Mouse (Mus musculus) hindbrain, embryonic 14.5 days (tissue): Measurements from ENCODE around the gene Wdr61. TPM values are rescaled to one million over a fixed set of nuclear protein-coding genes. Genes with fewer than 3 reads are reported as not detected.

Source experiments
- ATAC-seq: fragments of 200-750 bp; cut with Nextera tagmentation; 2 replicates; pipeline ENCODE4 v1.8.0; 2017; ENCODE audit warnings: moderate number of reproducible peaks, mild to moderate bottlenecking, moderate TSS enrichment, moderate library complexity; ENCODE audit not compliant: low FRiP score
- DNase-seq: peaks from one replicate; pipeline ENCODE4 v3.0.0-alpha.2; 2015; ENCODE audit warnings: low spot score
- H3K27ac ChIP-seq: fragments of 300-500 bp; sonication (generic); 2 replicates; pipeline ENCODE4 v1.5.1; 2014; ENCODE audit warnings: mild to moderate bottlenecking, moderate library complexity
- H3K27me3 ChIP-seq: fragments of 300-500 bp; sonication (generic); 2 replicates; pipeline ENCODE4 v1.6.1; 2014; ENCODE audit warnings: mild to moderate bottlenecking, low read length, mixed read lengths; ENCODE audit not compliant: control insufficient read depth, insufficient read depth
- H3K36me3 ChIP-seq: fragments of 300-500 bp; sonication (generic); replicated peaks from 2 replicates; pipeline ENCODE4 v1.6.1; 2014; ENCODE audit not compliant: control insufficient read depth, insufficient read depth
- H3K4me1 ChIP-seq: fragments of 300-500 bp; sonication (generic); replicated peaks from 2 replicates; pipeline ENCODE4 v1.6.1; 2014; ENCODE audit warnings: antibody characterized with exemption, low read length, mixed read lengths; ENCODE audit not compliant: control insufficient read depth, insufficient read depth
- H3K4me2 ChIP-seq: fragments of 300-500 bp; sonication (generic); replicated peaks from 2 replicates; pipeline ENCODE4 v1.6.1; 2014; ENCODE audit warnings: mild to moderate bottlenecking, moderate library complexity
- H3K4me3 ChIP-seq: fragments of 300-500 bp; sonication (generic); replicated peaks from 2 replicates; pipeline ENCODE4 v1.5.1; 2014; ENCODE audit warnings: mild to moderate bottlenecking, low read length
- H3K9ac ChIP-seq: fragments of 300-500 bp; sonication (generic); 2 replicates; pipeline ENCODE4 v1.6.1; 2014
- H3K9me3 ChIP-seq: fragments of 300-500 bp; sonication (generic); 2 replicates; pipeline ENCODE4 v1.6.1; 2016; ENCODE audit warnings: low read length; ENCODE audit not compliant: control insufficient read depth
- WGBS: fragments of 180-500 bp; shearing (Covaris S2); extraction: QIAGEN DNeasy Blood & Tissue Kit; methylation state at CpG from one replicate; pipeline ENCODE4 v1.1.7; 2014; 5-methylcytosine and 5-hydroxymethylcytosine counted together
- polyA plus RNA-seq: library from polyadenylated mRNA; unstranded; fragments of >200 nt; fragmentation: Nextera tagmentation; extraction: Ambion mirVana; gene quantifications from 2 replicates; pipeline ENCODE4 v1.2.1, GENCODE M21; 2014

Gene Wdr61
- polyA plus RNA-seq, 1 experiment from 2014 or later = 97.7 TPM

DNA sequence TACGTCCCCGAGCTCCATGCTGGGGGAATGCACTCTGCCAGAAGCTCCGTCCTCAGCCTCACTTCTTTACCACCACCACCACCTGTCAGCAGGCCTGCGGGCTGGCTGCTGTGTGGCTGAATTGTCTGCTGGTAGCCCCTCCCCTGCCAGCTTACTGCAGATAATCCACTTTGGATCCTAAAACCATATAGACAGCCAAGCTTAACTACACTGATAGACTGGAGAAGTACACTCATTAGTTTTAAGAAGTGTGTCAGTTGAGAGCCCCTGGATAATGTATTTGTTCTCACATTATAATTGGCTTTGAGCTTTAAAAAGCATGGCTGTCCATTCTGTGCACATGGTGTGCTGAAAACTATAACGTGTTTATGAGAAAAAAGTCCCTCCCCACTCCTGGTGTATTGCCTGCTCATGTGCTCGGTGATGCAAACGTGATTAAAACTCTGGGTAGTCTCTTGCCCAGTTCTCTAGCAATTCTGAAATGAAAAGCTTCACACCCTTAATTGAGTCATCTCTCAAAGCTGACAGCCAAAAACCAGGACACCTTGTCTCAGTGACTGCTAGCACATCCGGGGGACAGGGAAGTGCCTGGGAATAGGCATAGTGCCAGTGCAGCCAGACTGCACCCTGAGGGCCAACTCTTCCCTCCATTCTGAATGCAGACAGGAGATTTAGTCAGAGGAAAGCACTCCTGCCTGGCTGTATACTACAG, 26.9 kb downstream of the Wdr61 start:
- Histone ChIP-seq H3K4me1 (no peaks in the 10 kb centered on the region), H3K27me3 (no peaks in the 10 kb centered on the region), H3K4me2 (no peak overlapping the region), H3K27ac (no peak overlapping the region), H3K9ac (no peak overlapping the region), H3K9me3 (no peaks in the 10 kb centered on the region), H3K36me3 (peaks cover 23% of the 10 kb centered on the region), H3K4me3 (no peak overlapping the region)
- DNase-seq (no peak), ATAC-seq (no peak)
- 59% methylated on average over 8 of the region's 8 CpGs for WGBS

DNA sequence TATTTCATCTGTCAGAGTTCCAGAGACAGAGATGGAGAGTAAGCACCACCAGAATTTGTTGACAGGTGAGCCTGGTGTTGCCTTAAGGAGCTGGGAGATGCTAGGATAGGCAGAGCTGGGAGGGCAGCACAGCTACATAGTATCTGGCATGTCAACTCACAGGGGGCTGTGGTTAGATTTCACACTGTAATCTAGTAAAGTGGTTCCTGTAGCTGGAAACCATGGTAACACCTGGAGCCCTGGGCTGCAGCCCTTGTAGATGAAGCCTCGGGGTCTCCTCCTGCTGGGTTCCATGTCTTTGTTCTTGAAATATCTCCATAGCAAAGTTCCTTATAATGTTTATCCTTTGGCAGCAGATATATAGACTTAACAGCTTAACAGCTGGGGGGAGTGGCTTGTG, 28.8 kb downstream of the Wdr61 start:
- Histone ChIP-seq H3K4me1 (no peaks in the 10 kb centered on the region), H3K9me3 (no peaks in the 10 kb centered on the region), H3K4me3 (no peak overlapping the region), H3K9ac (no peak overlapping the region), H3K27me3 (peaks cover 10% of the 10 kb centered on the region), H3K4me2 (no peak overlapping the region), H3K36me3 (0 out of 2 replicates have a peak, but pooled peaks cover 4% of the 10 kb centered on the region), H3K27ac (no peak overlapping the region)
- 48% methylated on average over 1 of the region's 1 CpGs for WGBS
- no peak for ATAC-seq
- no peak for DNase-seq

DNA sequence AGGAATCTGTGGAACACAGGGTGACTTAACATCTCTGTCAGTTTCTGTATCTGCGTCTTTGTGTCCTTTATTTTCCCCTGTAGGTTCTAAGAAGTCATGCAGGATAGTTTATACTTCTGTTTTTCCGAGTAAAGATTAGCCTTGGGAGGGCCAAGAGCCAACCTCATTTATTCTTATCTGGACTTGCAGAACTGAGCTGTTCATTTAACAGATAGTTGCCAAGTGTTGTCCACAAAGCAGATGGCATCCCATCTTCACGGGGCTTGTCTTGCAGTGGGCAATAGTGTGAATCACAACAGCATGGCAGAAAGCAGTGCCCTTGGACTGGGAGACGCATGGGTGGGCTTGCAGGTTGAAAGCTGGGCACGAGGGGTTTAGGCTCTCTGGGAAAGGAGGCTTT, 30.0 kb downstream of the Wdr61 start:
- Histone ChIP-seq H3K4me2 (no peak overlapping the region), H3K4me3 (no peak overlapping the region), H3K27me3 (peaks cover 19% of the 10 kb centered on the region), H3K4me1 (peaks cover 5% of the 10 kb centered on the region; the same call in 1 of the 2 replicates), H3K9me3 (no peaks in the 10 kb centered on the region), H3K36me3 (no peaks in the 10 kb centered on the region), H3K9ac (no peak overlapping the region), H3K27ac (no peak overlapping the region)
- 81% methylated on average over 5 of the region's 5 CpGs for WGBS
- DNase-seq (no peak), ATAC-seq (no peak)

DNA sequence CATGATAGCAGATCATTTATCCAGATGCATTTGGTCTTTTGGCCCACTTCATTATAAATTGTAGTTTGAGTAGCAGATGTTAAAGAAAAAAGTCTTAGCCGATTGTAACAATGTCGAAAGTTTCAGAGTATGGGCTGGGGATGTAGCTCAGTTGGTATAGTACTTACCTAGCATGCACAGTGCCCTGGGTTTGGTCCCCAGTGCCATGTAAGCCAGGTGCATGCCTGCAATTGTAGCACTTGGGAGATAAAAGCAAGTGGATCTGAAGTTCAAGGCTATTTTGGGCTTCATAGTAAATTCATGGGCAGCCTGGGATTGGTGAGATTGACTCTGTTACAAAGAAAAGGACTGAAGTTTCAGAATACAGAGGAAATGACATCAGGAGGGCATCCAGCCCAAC, 31.7 kb downstream of the Wdr61 start:
- no peak for ATAC-seq
- H3K9ac ChIP-seq = no peak overlapping the region

DNA sequence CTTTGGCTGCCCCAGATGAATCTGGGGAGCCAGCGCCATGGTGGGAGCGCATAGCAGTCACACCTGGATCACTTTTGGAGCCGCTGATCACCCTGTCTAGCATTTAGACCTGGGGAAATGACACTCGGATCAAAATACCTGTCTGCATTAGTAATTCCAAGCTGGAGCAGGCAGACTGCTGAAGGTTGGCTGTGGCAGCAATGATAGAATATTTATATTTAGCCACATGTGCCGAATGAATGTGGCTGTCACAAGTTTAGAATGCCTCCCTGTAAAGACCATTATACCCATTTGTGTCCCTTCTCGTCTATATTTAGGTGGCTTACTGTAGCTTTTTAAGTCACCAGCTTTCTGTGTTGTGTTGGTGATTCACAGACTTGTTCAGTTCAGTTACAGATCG, 33.6 kb downstream of the Wdr61 start:
- Histone ChIP-seq H3K27me3 (peaks cover 40% of the 10 kb centered on the region), H3K4me3 (no peak overlapping the region), H3K4me2 (peak overlapping the region; percentile 80; the same call in 1 of the 2 replicates), H3K4me1 (peaks cover 5% of the 10 kb centered on the region; the same call in 1 of the 2 replicates), H3K36me3 (no peaks in the 10 kb centered on the region), H3K27ac (no peak overlapping the region), H3K9me3 (no peaks in the 10 kb centered on the region), H3K9ac (no peak overlapping the region)
- no peak for ATAC-seq
- DNase-seq = no peak
- 82% methylated on average over 7 of the region's 7 CpGs for WGBS

More for the DNA sequence above, 31.7 kb downstream of the Wdr61 start:
- H3K36me3 ChIP-seq = no peaks in the 10 kb centered on the region
- DNase-seq = no peak
- H3K4me2 ChIP-seq = no peak overlapping the region
- peaks cover 33% of the 10 kb centered on the region for H3K27me3 ChIP-seq
- no peak overlapping the region for H3K27ac ChIP-seq
- 50% methylated on average over 2 of the region's 2 CpGs for WGBS
- H3K9me3 ChIP-seq = no peaks in the 10 kb centered on the region
- peaks cover 5% of the 10 kb centered on the region; the same call in 1 of the 2 replicates for H3K4me1 ChIP-seq
- no peak overlapping the region for H3K4me3 ChIP-seq

DNA sequence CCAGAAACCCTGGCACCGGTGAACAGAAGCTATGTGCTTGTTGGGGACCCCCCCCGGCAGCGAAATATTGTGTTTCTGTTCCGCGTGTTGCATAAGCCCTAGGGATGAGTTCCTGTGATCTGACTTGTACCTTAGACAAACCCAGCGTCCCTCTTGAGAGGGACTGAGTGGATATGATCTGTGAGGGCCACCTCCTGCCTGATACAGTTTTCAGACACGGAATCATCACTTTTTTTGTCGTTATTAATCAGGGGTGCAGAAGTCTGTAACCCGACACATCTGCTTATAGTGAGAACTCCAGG, 34.2 kb downstream of the Wdr61 start:
- peaks cover 40% of the 10 kb centered on the region for H3K27me3 ChIP-seq

DNA sequence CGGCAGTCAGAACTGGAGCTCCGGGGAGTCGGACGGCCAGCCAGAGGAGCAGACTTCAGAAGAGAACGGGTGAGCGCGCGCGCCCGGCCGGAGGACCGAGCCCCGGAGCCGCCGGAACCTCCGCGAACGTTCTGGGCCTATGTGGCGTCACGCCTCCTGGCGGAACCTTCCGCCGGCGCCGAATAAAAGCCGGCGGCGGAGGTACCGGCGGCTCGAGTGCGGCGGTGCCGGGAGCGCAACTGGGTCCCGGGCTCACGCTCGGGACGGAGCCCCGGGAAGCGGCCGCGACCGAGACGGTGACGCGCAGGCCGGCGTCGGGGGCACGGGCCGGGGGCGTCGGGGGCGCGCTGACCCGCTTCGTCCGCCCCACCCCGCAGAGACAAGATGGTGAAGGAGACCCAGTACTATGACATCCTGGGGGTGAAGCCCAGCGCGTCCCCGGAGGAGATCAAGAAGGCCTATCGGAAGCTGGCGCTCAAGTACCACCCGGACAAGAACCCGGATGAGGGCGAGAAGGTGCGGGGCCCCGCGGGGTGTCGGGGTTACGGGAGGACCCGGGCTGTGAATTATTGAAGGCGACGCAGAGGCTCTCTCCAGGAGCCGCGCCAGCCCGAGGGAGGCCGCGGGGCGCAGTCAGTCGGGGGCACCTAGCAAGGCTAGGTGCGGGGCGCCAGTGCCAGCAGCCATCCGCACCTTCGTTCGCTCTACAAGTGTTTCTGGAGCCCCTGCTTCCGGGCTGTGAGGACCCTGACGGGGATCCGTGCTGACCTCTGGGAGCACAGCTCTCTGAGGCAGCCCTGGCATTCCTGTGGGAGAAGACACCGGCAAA, 34.8 kb downstream of the Wdr61 start:
- peak overlapping the region; percentile 83 for H3K9ac ChIP-seq
- ATAC-seq (peak; percentile 78), DNase-seq (peak; percentile 69)
- peaks cover 5% of the 10 kb centered on the region; the same call in 1 of the 2 replicates for H3K4me1 ChIP-seq
- H3K27ac ChIP-seq = no peak overlapping the region
- peak overlapping the region; percentile 75 for H3K4me3 ChIP-seq
- peaks cover 40% of the 10 kb centered on the region for H3K27me3 ChIP-seq
- H3K4me2 ChIP-seq = peak overlapping the region; percentile 80
- no peaks in the 10 kb centered on the region for H3K36me3 ChIP-seq
- no peaks in the 10 kb centered on the region for H3K9me3 ChIP-seq
- under 1% methylated on average over 90 of the region's 92 CpGs for WGBS

More for the DNA sequence above, 34.2 kb downstream of the Wdr61 start:
- DNase-seq = no peak
- Histone ChIP-seq H3K4me3 (peak overlapping the region; percentile 75), H3K4me2 (peak overlapping the region; percentile 80), H3K9ac (peak overlapping the region; percentile 83), H3K27ac (no peak overlapping the region), H3K9me3 (no peaks in the 10 kb centered on the region), H3K36me3 (no peaks in the 10 kb centered on the region), H3K4me1 (peaks cover 5% of the 10 kb centered on the region; the same call in 1 of the 2 replicates)
- no peak for ATAC-seq
- WGBS = 29% methylated on average over 9 of the region's 9 CpGs

DNA sequence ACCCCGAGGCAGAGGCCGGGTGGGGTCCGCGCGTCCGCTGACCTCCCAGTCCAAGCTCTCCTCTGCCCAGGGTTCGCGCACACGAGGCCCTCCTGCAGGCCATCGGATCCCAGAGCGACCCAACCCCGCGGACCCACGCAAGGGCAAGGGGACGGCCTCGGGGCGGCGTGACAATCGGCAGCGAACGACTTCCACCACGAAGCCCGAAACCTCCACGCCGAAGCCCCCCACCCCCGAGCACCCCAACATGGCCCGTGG, 35.3 kb downstream of the Wdr61 start:
- ATAC-seq (no peak; the same call in 1 of the 2 replicates), DNase-seq (no peak)
- Histone ChIP-seq H3K9me3 (no peaks in the 10 kb centered on the region), H3K4me2 (peak overlapping the region; percentile 80), H3K4me1 (peaks cover 5% of the 10 kb centered on the region; the same call in 1 of the 2 replicates), H3K4me3 (peak overlapping the region; percentile 75), H3K9ac (peak overlapping the region; percentile 83), H3K27me3 (peaks cover 40% of the 10 kb centered on the region), H3K36me3 (no peaks in the 10 kb centered on the region), H3K27ac (no peak overlapping the region)
- 7% methylated on average over 27 of the region's 27 CpGs for WGBS

DNA sequence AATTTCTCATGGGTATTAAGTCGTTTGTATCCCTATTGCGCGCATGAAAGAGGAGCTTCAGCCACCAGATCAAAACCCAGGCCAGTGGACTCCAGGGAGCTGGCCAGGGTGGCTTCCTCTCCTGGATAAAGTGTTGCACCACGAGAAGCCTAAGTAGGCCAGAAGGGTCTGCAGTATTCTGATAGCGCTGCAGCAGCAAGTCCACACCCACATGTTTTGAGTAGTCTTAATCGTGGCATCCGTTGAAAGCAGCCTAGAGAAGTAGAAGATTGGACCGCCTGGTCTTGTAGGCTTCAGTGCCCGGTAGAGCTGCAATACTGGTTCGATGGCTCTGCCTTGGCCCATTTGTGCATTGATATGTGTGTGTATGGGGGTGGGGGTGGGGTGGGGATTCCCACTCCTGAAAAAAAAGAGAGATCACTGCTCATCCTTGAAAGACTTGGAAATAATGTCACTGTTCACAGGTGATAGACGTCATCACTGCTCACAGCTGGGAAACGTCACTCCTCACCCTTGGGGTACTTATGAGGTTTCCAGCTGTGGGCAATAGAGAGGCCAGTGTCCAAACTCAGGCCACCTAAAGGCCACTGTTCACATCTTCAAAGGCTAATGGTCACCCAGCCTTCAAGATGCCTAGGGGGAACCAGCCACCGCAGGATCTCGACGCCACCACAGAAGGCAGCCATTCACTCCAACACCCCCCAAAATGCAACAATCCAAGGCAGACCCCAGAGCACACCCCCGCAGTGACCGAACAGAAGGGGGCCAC, 35.8 kb downstream of the Wdr61 start, which contains the start of gene Dnaja4:
Gene Dnaja4 (plus strand): TSS at position 556 of the 769 bp plus-strand sequence.
- 68% methylated on average over 17 of the region's 17 CpGs for WGBS
- no peak within 1 kb of the TSS for H3K27ac ChIP-seq
- no peaks in the 10 kb centered on the region for H3K36me3 ChIP-seq
- H3K4me1 ChIP-seq = peaks cover 5% of the 10 kb centered on the region; the same call in 1 of the 2 replicates
- H3K27me3 ChIP-seq = peaks cover 40% of the 10 kb centered on the region
- ATAC-seq (peak; percentile 51), DNase-seq (no peak)
- peak within 1 kb of the TSS; percentile 75 for H3K4me3 ChIP-seq
- no peaks in the 10 kb centered on the region for H3K9me3 ChIP-seq
- peak within 1 kb of the TSS; percentile 80 for H3K4me2 ChIP-seq
- peak within 1 kb of the TSS; percentile 83 for H3K9ac ChIP-seq
